8 mouse cellular contexts compared by ENCODE assay signal in genomic region chr6:135364041-135364745, GRCm38 (mm10). TPM values are rescaled to one million over a fixed set of nuclear protein-coding genes. Genes with fewer than 3 reads are reported as not detected.
A peak's percentile ranks its signal among the peaks of the same experiment; 100 is the strongest.
DNase-seq lines count a peak whose midpoint lies in the region; ATAC-seq and TF ChIP-seq lines count a peak whose summit lies in the region.

No protein-coding gene starts in this region.

- WGBS in midbrain, embryonic 11.5 days: 51% methylated on average over 9 of the region's 9 CpGs
- WGBS in midbrain, embryonic 14.5 days: 55% methylated on average over 9 of the region's 9 CpGs
- 22% methylated on average over 9 of the region's 9 CpGs for WGBS in kidney, embryonic 15.5 days
- 35% methylated on average over 9 of the region's 9 CpGs for WGBS in forebrain, embryonic 12.5 days

- no peak overlapping the region for H3ac ChIP-seq in myocyte (ENCODE audit: control insufficient read depth, insufficient read length)

- H3K79me2 ChIP-seq in myocyte (ENCODE audit: control insufficient read depth, insufficient read depth): peaks cover 63% of the 10 kb centered on the region

- no peak overlapping the region for H3K4me3 ChIP-seq in midbrain, embryonic 11.5 days (ENCODE audit: low read depth, low read length)
- H3K4me3 ChIP-seq in midbrain, embryonic 14.5 days (replicated peaks; ENCODE audit: low read depth, low read length): no peak overlapping the region
- peak overlapping the region; percentile 48 for H3K4me3 ChIP-seq in kidney, embryonic 15.5 days (replicated peaks)
- peak overlapping the region; percentile 71 for H3K4me3 ChIP-seq in myocyte
- no peak overlapping the region for H3K4me3 ChIP-seq in forebrain, embryonic 12.5 days (replicated peaks)

- no peaks in the 10 kb centered on the region for H3K9me3 ChIP-seq in midbrain, embryonic 11.5 days (ENCODE audit: control insufficient read depth, low read length)
- H3K9me3 ChIP-seq in midbrain, embryonic 14.5 days (ENCODE audit: control insufficient read depth, low read length): no peaks in the 10 kb centered on the region
- no peaks in the 10 kb centered on the region for H3K9me3 ChIP-seq in kidney, embryonic 15.5 days (replicated peaks)
- H3K9me3 ChIP-seq in forebrain, embryonic 12.5 days: no peaks in the 10 kb centered on the region

- peak; percentile 81 for DNase-seq in midbrain, embryonic 11.5 days (ENCODE audit: low spot score, missing footprints)
- no peak for DNase-seq in midbrain, embryonic 14.5 days
- no peak for DNase-seq in cerebellum, postnatal 14 days
- no peak for DNase-seq in spleen, postnatal 14 days (ENCODE audit: low spot score in 2 of 2)

- ATAC-seq in midbrain, embryonic 11.5 days (ENCODE audit: low FRiP score): no peak
- ATAC-seq in midbrain, embryonic 14.5 days (ENCODE audit: low FRiP score, low TSS enrichment): no peak
- peak; percentile 87 for ATAC-seq in granulocyte monocyte progenitor cell, adult 5-6 weeks (replicated peaks; ENCODE audit: poor library complexity, severe bottlenecking)
- peak; percentile 23 for ATAC-seq in kidney, embryonic 15.5 days (replicated peaks; ENCODE audit: low FRiP score)
- no peak for ATAC-seq in forebrain, embryonic 12.5 days (ENCODE audit: low FRiP score)

- no peaks in the 10 kb centered on the region for H3K27me3 ChIP-seq in midbrain, embryonic 11.5 days (ENCODE audit: control insufficient read depth, insufficient read depth, low read length)
- no peaks in the 10 kb centered on the region for H3K27me3 ChIP-seq in midbrain, embryonic 14.5 days (ENCODE audit: control insufficient read depth, insufficient read depth, low read length)
- no peaks in the 10 kb centered on the region for H3K27me3 ChIP-seq in kidney, embryonic 15.5 days
- H3K27me3 ChIP-seq in myocyte (ENCODE audit: control insufficient read depth, insufficient read depth, insufficient read length): no peaks in the 10 kb centered on the region
- no peaks in the 10 kb centered on the region for H3K27me3 ChIP-seq in forebrain, embryonic 12.5 days

- no peak overlapping the region for H3K9ac ChIP-seq in midbrain, embryonic 11.5 days (ENCODE audit: low read length)
- no peak overlapping the region for H3K9ac ChIP-seq in midbrain, embryonic 14.5 days (replicated peaks; ENCODE audit: low read length)
- peak overlapping the region; percentile 55; the same call in 1 of the 2 replicates for H3K9ac ChIP-seq in kidney, embryonic 15.5 days
- no peak overlapping the region for H3K9ac ChIP-seq in forebrain, embryonic 12.5 days

- no peaks in the 10 kb centered on the region for H3K36me3 ChIP-seq in midbrain, embryonic 11.5 days (ENCODE audit: control insufficient read depth, insufficient read depth, low read length)
- H3K36me3 ChIP-seq in midbrain, embryonic 14.5 days (ENCODE audit: control insufficient read depth, insufficient read depth, low read length): no peaks in the 10 kb centered on the region
- no peaks in the 10 kb centered on the region for H3K36me3 ChIP-seq in kidney, embryonic 15.5 days
- no peaks in the 10 kb centered on the region for H3K36me3 ChIP-seq in myocyte (ENCODE audit: control insufficient read depth, insufficient read depth)
- H3K36me3 ChIP-seq in forebrain, embryonic 12.5 days (replicated peaks): no peaks in the 10 kb centered on the region

- H3K4me2 ChIP-seq in midbrain, embryonic 11.5 days: no peak overlapping the region
- no peak overlapping the region for H3K4me2 ChIP-seq in midbrain, embryonic 14.5 days (ENCODE audit: low read length)
- H3K4me2 ChIP-seq in kidney, embryonic 15.5 days: peak overlapping the region; percentile 56
- peak overlapping the region; percentile 84 for H3K4me2 ChIP-seq in myocyte (ENCODE audit: low read depth)
- H3K4me2 ChIP-seq in forebrain, embryonic 12.5 days: no peak overlapping the region

- H3K27ac ChIP-seq in midbrain, embryonic 11.5 days (ENCODE audit: low read depth, low read length): no peak overlapping the region
- H3K27ac ChIP-seq in midbrain, embryonic 14.5 days (replicated peaks; ENCODE audit: low read depth, low read length): no peak overlapping the region
- peak overlapping the region; percentile 96 for H3K27ac ChIP-seq in kidney, embryonic 15.5 days
- no peak overlapping the region for H3K27ac ChIP-seq in forebrain, embryonic 12.5 days

- no peak for TF ChIP-seq POLR2A in myocyte (IDR thresholded peaks at IDR 0.05; ENCODE audit: insufficient read length, low read depth)

- peaks cover 13% of the 10 kb centered on the region for H3K4me1 ChIP-seq in midbrain, embryonic 11.5 days (ENCODE audit: control insufficient read depth, insufficient read depth, low read length)
- no peaks in the 10 kb centered on the region; the same call in 1 of the 2 replicates for H3K4me1 ChIP-seq in midbrain, embryonic 14.5 days (ENCODE audit: control insufficient read depth, insufficient read depth, low read length)
- peaks cover 68% of the 10 kb centered on the region for H3K4me1 ChIP-seq in kidney, embryonic 15.5 days
- peaks cover 26% of the 10 kb centered on the region for H3K4me1 ChIP-seq in forebrain, embryonic 12.5 days

TF ChIP-seq in myocyte, 11 proteins besides CTCF, POLR2A, EP300 and RAD21:
- no peak for TF ChIP-seq USF1 (IDR thresholded peaks at IDR 0.05; ENCODE audit: low read depth)
- no peak for TF ChIP-seq CEBPB (IDR thresholded peaks at IDR 0.05; ENCODE audit: insufficient read depth, poor library complexity, severe bottlenecking)
TF ChIP-seq in myocyte: peak in this region for 0.

RNA-seq across cellular contexts. Expression of gene Emp1, which starts 1.8 kb away (rescaled TPM):
- polyA plus RNA-seq in midbrain, embryonic 11.5 days (2014; fragmentation: Nextera tagmentation; extraction: Ambion mirVana): 5.9 and 6.4 TPM in 2 replicates
- polyA plus RNA-seq in midbrain, embryonic 14.5 days (2014; fragmentation: Nextera tagmentation; extraction: Ambion mirVana): 1.4 and 3.6 TPM in 2 replicates
- total RNA-seq in granulocyte monocyte progenitor cell, adult 5-6 weeks (2014; fragmentation: Nextera tagmentation): not detected in 2 replicates
- not detected in 2 replicates for total RNA-seq in granulocyte monocyte progenitor cell, adult 5-6 weeks (2017)
- polyA plus RNA-seq in kidney, embryonic 15.5 days (2015; fragmentation: Nextera tagmentation; extraction: Ambion mirVana): 54.3 and 60.3 TPM in 2 replicates
- 112 TPM for polyA plus RNA-seq in myocyte (2012; fragmentation: generic; extraction: Trizol)
- 6.7 and 7.9 TPM in 2 replicates for polyA plus RNA-seq in forebrain, embryonic 12.5 days (2016; fragmentation: Nextera tagmentation; extraction: Ambion mirVana)

RNA-seq across cellular contexts. Expression of gene Pbp2, which starts 54.0 kb away (rescaled TPM):
- not detected in 2 replicates for polyA plus RNA-seq in midbrain, embryonic 11.5 days (2014; fragmentation: Nextera tagmentation; extraction: Ambion mirVana)
- polyA plus RNA-seq in midbrain, embryonic 14.5 days (2014; fragmentation: Nextera tagmentation; extraction: Ambion mirVana): not detected in 2 replicates
- total RNA-seq in granulocyte monocyte progenitor cell, adult 5-6 weeks (2014; fragmentation: Nextera tagmentation): not detected in 2 replicates
- not detected in 2 replicates for total RNA-seq in granulocyte monocyte progenitor cell, adult 5-6 weeks (2017)
- 0.16 and 0.17 TPM in 2 replicates for polyA plus RNA-seq in kidney, embryonic 15.5 days (2015; fragmentation: Nextera tagmentation; extraction: Ambion mirVana)
- 0.16 TPM for polyA plus RNA-seq in myocyte (2012; fragmentation: generic; extraction: Trizol)
- not detected in 2 replicates for polyA plus RNA-seq in forebrain, embryonic 12.5 days (2016; fragmentation: Nextera tagmentation; extraction: Ambion mirVana)

Comparison
In these comparisons a context has a peak if more than half of its experiments do, and no peak if none do; other contexts are left out.
1. ATAC-seq: peak in granulocyte monocyte progenitor cell, adult 5-6 weeks (single experiment) and kidney, embryonic 15.5 days (single experiment); none in midbrain, embryonic 11.5 days (single experiment), midbrain, embryonic 14.5 days (single experiment) and forebrain, embryonic 12.5 days (single experiment).
2. H3K4me2 ChIP-seq: peak in kidney, embryonic 15.5 days (single experiment) and myocyte (single experiment); none in midbrain, embryonic 11.5 days (single experiment), midbrain, embryonic 14.5 days (single experiment) and forebrain, embryonic 12.5 days (single experiment).
3. H3K4me3 ChIP-seq: peak in kidney, embryonic 15.5 days (single experiment) and myocyte (single experiment); none in midbrain, embryonic 11.5 days (single experiment), midbrain, embryonic 14.5 days (single experiment) and forebrain, embryonic 12.5 days (single experiment).